Mouse (Mus musculus) CD4-positive, CD25-positive, alpha-beta regulatory T cell, adult 2 months (primary cell): ENCODE data around the gene Slc25a5.

ENCODE experiments used
- DNase-seq: peaks from one replicate; pipeline ENCODE4 v3.0.0-alpha.2; 2012; ENCODE audit warnings: low read depth, low spot score

The Slc25a5 gene

DNA sequence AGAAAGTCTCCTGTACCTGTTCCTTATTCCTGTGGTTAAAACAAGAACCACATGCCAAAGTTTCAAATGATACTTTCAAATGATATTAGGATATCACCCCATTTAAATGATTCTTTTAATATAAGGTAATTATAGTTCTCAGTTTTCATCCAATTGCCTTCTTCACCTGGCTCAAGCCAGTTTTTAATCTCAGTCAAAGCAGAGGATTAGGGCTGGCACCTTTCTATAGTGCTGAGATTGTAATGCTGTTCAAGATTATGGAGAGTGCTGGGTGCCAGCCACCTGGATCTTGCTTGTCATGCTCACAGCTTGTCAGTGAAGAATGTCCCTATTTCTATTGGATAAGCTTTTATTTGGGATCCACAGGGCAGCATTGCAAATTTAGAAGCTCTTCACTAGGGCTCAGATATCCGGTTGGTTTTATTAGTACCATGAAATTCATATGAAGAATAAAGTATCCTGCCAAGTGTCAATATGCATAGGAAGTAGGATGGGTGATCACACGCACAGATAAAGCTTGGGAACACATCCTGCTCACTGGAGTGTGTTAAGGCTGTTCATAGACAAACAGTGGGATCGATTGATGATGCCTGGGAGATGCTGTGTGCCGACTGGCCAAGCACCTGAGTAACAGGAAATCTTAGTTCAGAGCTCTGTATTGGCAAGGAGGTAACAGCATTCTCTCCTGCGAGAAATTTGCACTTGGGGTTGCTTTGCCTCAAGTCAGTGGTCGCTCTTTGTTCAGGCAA lies 3.9 kb downstream of the Slc25a5 start:
- DNase-seq: no peak

GRCm38 (mm10) chrX:36803189-36803588 lies 7.7 kb downstream of the Slc25a5 start:
- DNase-seq: no peak

- no peak for DNase-seq
Observed at GRCm38 (mm10) chrX:36804196-36804595, 8.7 kb downstream of the Slc25a5 start.

- no peak for DNase-seq
Observed at GRCm38 (mm10) chrX:36805466-36806235, 10.2 kb downstream of the Slc25a5 start.

DNA sequence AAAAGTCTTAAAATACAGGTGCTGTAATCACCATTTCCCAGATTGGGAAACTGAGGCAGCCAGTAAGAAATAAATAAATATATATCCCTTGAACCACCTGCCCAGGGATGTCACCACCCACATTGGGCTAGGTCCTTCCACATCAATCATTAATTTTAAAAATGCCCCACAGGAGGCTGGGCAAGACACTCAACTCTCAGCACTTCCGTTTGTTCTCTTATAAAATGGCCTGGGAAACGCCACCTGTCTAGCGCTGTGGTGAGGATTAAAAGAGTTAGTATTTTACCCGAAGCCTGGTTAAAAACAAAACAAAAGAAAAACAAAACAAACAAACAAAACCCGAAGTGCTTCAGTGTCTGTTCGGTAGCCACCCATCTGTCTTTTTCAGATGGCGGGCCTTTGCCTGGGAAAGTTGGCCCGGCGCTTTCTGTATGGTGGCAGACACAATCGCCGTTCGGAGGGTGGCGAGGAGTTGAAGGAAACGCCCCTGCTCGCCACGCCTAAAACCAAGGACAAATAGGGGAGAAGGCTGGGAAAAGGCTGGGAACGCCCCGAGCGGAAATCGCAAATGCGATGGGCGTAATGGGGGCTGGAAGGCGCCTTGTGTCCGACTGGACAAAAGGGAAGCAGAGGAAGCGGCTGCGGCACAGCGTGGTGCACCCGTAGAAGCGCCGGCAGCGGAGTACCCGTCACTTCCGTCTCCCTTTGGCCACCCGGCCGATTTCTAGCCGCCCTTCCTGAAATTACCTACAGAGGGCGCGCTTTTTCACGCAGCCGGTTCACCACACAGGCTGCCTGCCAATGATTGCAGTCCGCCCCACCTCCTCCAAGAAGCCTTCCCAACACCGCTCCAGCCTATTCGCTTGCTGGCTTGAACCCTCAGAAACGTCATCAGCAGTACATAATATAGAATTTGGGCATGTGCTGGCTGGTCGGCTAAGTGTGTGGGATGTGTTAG lies 12.2 kb downstream of the Slc25a5 start:
- peak; percentile 90 for DNase-seq

- no peak for DNase-seq
Observed at GRCm38 (mm10) chrX:36808318-36808683, 12.8 kb downstream of the Slc25a5 start.

DNA sequence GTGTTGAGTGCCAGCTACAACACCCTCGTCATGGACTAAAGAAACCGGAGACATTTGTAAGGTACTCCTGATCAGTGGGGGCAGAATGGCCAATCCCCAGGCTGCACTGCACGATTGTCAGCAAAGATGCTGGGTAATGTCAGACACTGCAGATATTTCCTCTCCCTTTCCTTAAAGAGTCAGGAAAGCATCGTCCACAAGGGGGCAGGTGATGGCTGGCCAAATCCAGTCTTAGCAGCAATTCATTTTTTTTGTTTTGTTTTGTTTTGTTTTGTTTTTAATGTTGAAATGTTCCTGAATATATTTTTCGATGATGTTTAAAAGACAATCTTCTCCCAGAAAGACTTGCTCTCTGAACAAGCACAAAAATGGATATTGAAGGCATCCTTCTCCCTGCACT lies 15.9 kb downstream of the Slc25a5 start:
- DNase-seq: peak; percentile 58

- no peak for DNase-seq
Observed at GRCm38 (mm10) chrX:36814161-36814836, 18.8 kb downstream of the Slc25a5 start.

DNA sequence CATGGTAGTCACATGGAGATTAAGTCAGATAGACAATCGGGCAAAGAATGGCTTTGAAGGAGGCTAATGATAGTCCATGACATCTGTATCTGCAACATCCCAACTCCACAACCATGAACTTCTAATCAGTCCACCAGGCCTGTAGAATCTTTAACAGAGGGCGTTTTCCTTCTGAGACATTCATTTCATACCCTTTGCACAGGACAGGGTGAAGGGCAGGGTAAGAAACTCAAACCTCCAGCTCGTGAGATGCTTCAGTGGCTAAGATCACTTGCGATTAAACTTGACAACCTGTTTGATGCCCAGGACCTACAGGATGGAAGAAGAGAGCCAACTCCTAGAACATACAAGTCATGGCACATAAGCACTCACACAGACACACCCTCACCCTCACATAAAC lies 19.6 kb downstream of the Slc25a5 start:
- DNase-seq: no peak

DNA sequence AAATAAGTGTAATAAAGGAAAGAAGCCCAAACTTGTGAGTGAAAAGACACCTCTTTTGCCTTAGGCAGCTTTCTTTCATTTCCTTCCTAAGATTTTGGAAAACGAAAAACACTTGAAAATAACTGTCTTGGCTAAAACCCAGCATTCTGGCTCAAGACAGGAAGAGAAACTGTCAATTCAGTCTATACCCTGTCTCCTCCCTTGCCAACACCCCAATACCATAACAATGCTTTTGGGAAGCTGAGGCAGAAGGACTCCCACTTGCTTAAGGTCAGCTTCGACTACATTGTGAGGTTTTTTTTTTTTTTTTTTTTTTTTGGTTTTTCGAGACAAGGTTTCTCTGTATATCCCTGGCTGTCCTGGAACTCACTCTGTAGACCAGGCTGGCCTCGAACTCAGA lies 20.0 kb downstream of the Slc25a5 start:
- DNase-seq: no peak

DNA sequence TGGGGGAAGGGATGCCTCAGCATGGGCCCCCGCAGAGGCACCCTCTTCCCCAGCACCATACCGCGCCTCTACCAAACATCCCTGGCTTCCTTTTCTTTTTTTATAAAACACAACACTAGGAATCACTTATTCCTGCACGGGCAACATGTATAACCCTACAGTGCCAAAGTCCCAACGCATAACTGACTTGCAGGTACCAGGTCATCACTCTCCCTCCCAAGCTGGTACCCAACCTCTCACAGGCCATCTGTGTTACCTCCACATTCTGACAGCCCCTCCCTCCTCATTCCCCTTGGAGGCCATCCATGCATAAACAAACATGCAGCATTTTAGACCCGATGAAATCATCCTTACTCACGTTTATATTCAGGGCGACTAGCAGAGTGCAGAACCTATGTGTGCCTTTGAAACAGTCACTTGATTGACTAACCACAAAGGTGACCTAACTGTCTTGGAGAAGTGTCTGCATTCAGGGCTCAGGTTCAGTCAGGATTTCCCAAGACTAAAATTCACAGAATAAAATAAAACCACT lies 21.0 kb downstream of the Slc25a5 start:
- DNase-seq: no peak

- DNase-seq: no peak
Observed at GRCm38 (mm10) chrX:36816953-36817441, 21.5 kb downstream of the Slc25a5 start.

DNA sequence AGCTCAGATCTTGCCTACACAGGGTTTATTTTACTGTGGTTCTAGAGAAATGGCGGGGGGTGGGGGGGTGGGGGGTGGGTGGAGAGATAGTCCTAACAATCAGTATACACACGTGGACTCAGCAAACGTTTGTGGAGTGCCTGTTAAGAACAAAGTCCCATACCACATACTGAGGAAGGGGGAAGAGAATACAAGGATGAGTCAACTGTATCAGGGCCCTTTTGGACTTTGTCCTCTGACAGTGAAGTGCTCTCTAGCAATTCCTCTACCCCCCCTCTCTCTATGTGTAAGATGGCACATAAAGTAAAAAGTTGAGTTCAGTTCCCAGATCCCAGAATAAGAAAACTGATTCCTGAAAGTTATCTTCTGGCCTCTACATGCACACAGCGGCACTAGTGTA lies 24.1 kb downstream of the Slc25a5 start:
- DNase-seq: no peak

DNA sequence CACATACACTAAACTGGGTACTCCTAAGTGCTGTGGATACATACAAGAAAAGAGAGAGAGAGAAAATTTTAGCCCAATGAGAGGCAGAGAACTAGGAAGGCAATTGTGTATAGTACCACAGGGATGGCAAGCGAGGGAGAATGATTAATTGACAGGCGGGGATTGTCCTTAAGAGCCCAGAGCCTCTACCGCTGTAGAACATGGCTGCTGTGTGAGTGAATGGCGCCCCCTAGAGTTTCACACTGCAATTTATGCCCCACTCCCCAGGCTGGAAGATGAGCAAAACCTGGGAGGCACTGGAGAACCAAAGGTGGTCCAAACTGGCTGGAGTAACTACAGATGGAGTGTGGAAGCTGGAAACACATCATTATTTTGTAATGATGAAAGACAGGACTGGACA lies 24.8 kb downstream of the Slc25a5 start:
- DNase-seq: peak; percentile 70

DNA sequence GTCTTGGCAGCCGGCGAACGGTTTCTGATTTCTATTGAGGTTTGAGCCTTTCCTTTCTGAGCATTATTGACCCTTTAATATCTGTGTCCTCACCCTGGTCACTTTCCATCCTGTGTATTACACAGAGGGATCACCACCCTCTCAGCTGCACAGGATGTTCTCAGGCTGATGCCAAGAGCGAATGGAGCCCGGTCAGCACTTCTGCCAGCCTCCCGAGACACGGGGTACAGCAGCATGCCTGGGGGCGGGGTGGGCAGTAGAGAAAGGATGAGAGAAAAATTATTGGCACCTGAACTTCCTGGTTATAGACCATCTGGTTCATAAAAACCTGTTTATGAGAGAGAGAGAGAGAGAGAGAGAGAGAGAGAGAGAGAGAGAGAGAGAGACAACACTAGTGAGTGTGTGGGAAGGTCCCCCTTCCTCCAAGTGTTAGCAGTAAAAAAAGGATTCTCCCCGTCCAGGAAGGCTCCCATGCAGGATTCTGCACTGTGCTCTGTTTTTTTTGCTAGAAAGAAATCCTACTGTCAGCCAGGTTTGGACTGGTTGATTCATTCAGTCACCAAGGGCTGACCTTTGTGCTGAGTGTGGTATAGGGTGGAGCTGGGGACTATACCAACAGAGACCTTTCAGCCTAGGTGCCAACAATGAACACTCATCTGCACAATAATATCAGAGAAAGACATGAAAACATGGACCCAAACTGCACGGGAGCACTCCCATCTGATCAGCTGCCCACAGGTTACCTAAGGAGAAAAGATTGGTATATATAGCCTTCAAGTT lies 28.7 kb downstream of the Slc25a5 start:
- no peak for DNase-seq

DNA sequence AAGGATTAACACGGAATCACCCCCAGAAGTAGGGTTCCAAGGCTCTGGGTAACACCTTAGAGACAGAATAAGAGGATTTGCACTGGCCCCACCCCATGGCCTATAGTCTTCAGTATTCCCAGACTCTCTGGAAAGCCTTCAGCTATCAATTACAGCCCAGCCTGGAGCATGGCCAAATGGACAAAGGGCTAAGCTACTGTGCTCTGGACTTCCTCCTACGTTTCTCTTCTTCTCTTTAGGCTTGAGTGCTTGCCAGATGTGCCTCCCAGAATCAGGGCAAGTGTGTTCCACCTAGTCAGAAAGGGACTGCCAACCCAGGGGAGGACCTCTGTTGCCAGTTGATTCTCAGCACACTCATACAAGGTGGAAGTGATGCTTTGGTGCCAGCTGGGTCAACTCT lies 29.6 kb downstream of the Slc25a5 start:
- no peak for DNase-seq

- no peak for DNase-seq
Observed at GRCm38 (mm10) chrX:36826873-36827272, 31.4 kb downstream of the Slc25a5 start.

GRCm38 (mm10) chrX:36830271-36830670 lies 34.8 kb downstream of the Slc25a5 start:
- no peak for DNase-seq

DNA sequence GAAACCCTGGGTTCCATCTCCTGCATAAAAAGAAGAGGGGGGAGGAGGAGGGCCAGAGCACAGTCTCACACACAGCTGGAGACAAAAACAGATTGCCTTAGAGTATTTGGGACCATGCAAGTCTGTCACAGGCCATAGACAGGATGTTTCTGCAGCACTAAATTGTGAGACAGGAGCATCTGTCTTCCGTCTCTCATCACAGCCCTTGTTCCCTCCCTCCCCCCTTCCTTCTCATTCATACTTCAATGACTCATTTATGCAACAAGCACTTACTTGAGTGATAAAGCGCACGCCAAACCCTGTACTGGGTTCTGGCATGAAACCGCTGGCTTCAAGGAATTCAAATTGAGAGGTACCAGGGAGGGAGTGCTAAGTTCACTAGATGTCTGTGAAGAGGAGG lies 36.2 kb downstream of the Slc25a5 start:
- no peak for DNase-seq

DNA sequence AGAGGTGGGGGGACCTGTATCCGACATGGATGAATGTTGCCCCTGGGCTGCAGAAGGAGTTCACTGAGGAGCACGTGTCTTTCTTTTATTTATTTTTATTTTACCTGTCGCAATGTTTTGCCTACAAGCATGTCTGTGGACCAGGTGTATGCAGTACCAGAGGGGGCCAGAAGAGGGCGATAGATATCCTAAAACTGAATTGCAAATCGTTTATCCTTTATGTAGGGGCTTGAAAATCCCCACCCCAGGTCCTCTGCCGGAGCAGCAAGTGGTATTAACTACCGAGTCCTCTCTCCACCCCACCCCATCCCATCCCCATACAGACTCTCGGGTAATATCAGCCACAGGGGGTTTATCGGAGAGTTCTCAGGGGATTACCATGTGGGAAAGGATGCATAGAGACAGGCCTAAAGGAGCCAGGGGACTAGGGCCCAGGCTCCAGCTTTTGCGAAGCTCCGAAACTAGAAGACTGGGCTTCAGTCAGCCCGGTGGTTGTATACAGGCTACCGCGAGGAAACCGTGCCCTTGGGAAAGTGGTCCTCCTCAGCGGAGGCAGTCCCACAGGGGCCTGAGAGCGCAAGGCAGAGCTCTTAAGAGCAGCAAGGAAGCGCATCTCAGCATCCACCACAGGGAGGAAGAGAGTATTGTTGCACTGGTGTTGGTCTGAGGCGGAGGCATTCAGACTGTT lies 38.1 kb downstream of the Slc25a5 start:
- peak; percentile 77 for DNase-seq
